In genomic region chr1:129635146-129635545, GRCm38 (mm10) we compare ENCODE assay signal across 25 mouse cellular contexts.
"Had no signal": no experiment of that assay in that cellular context is flagged by ENCODE, and none has a peak within 500 bp of the region (broad histone marks: within the 10 kb centered on the region; RNA-seq: fewer than 3 reads in every experiment).

No protein-coding gene starts in this region.

- H3K9me3 ChIP-seq: limb, embryonic 12.5 days; liver, embryonic 12.5 days; liver, embryonic 15.5 days; lung, embryonic 15.5 days; midbrain, embryonic 10.5 days; midbrain, embryonic 13.5 days; neural tube, embryonic 13.5 days had no signal

- ATAC-seq: liver, embryonic 12.5 days; midbrain, embryonic 13.5 days; midbrain, embryonic 16.5 days had no signal

- H3K36me3 ChIP-seq: limb, embryonic 12.5 days; liver, embryonic 12.5 days; liver, embryonic 15.5 days; lung, embryonic 15.5 days; midbrain, embryonic 10.5 days; midbrain, embryonic 13.5 days; neural tube, embryonic 13.5 days had no signal

- H3K4me3 ChIP-seq: left cerebral cortex, adult 2 months; limb, embryonic 12.5 days; liver, embryonic 12.5 days; liver, embryonic 15.5 days; lung, embryonic 15.5 days; megakaryocyte, embryonic 14.5 days; midbrain, embryonic 10.5 days; midbrain, embryonic 13.5 days; myocyte; neural tube, embryonic 13.5 days had no signal

- H3K9ac ChIP-seq: limb, embryonic 12.5 days; liver, embryonic 12.5 days; liver, embryonic 15.5 days; lung, embryonic 15.5 days; midbrain, embryonic 13.5 days; neural tube, embryonic 13.5 days had no signal

- DNase-seq: kidney, adult 18-20 months; kidney, adult 9 months; kidney, postnatal 14 days; kidney, postnatal 4 days; layer of hippocampus, postnatal 36 days; liver; lung, adult 18-20 months; lung, postnatal 10 days; lung, postnatal 36 days; retina, postnatal 1 day; right cerebral cortex, postnatal 14 days; right cerebral cortex, postnatal 4 days; thymus, postnatal 25 days had no signal

- H3K27ac ChIP-seq: left cerebral cortex, adult 2 months; limb, embryonic 12.5 days; liver, embryonic 12.5 days; liver, embryonic 15.5 days; lung, embryonic 15.5 days; midbrain, embryonic 10.5 days; midbrain, embryonic 13.5 days; neural tube, embryonic 13.5 days; stomach, postnatal 0 days had no signal

- H3K27me3 ChIP-seq: limb, embryonic 12.5 days; liver, embryonic 12.5 days; liver, embryonic 15.5 days; lung, embryonic 15.5 days; midbrain, embryonic 13.5 days; neural tube, embryonic 13.5 days had no signal

- H3K4me1 ChIP-seq: limb, embryonic 12.5 days; liver, embryonic 12.5 days; liver, embryonic 15.5 days; lung, embryonic 15.5 days; megakaryocyte, embryonic 14.5 days; midbrain, embryonic 10.5 days; midbrain, embryonic 13.5 days; neural tube, embryonic 13.5 days had no signal

- H3K4me2 ChIP-seq: limb, embryonic 12.5 days; liver, embryonic 12.5 days; liver, embryonic 15.5 days; lung, embryonic 15.5 days; midbrain, embryonic 13.5 days; neural tube, embryonic 13.5 days had no signal
